Mouse (Mus musculus) megakaryocyte, embryonic 14.5 days (primary cell): ENCODE data around the gene Scn5a.

Source experiments
- FLI1 ChIP-seq: IDR thresholded peaks from 2 replicates; pipeline ENCODE4 v1.6.1; 2012; ENCODE audit warnings: low read length, inconsistent platforms, mixed read lengths
- GATA1 ChIP-seq: IDR thresholded peaks from 3 replicates; pipeline ENCODE4 v1.6.1; 2012; ENCODE audit warnings: mixed read lengths, low read length, inconsistent platforms, borderline replicate concordance

- TF ChIP-seq FLI1 (no peak), GATA1 (no peak)
Observed at GRCm38 (mm10) chr9:119484420-119484819, 94.4 kb downstream of the Scn5a start.
